Mouse (Mus musculus) G1E (cell line): ENCODE measurements around the gene Sema4a.
A peak's percentile ranks its signal among the peaks of the same experiment; 100 is the strongest.

Source experiments
- CTCF ChIP-seq: IDR thresholded peaks from 2 replicates; pipeline ENCODE4 v1.5.1; 2012; ENCODE audit warnings: low read depth, low read length, inconsistent platforms, mixed read lengths
- GATA1 ChIP-seq: IDR thresholded peaks from 2 replicates; pipeline ENCODE4 v1.6.1; 2012; ENCODE audit warnings: borderline replicate concordance, low read length, inconsistent platforms, mixed read lengths

- TF ChIP-seq CTCF: 0 out of 2 replicates have a peak, but pooled peaks have one; percentile 14
- TF ChIP-seq GATA1: no peak
Observed at GRCm38 (mm10) chr3:88509692-88510420, 48.9 kb upstream of the Sema4a start, which contains the start of gene Lmna.
